16 mouse cellular contexts compared by ENCODE assay signal in genomic region chr2:109961174-109961573, GRCm38 (mm10). TPM values are rescaled to one million over a fixed set of nuclear protein-coding genes. Genes with fewer than 3 reads are reported as not detected.
DNase-seq lines count a peak whose midpoint lies in the region; ATAC-seq lines count a peak whose summit lies in the region.
"Had no signal": no experiment of that assay in that cellular context is flagged by ENCODE, and none has a peak within 500 bp of the region (broad histone marks: within the 10 kb centered on the region; RNA-seq: fewer than 3 reads in every experiment).

No protein-coding gene starts in this region.

- no peak overlapping the region for H3K4me3 ChIP-seq in heart, embryonic 15.5 days
- H3K4me3 ChIP-seq in hindbrain, embryonic 14.5 days (replicated peaks; ENCODE audit: low read length) = no peak overlapping the region
- H3K4me3 ChIP-seq in hindbrain, embryonic 16.5 days (ENCODE audit: low read length) = no peak overlapping the region
- H3K4me3 ChIP-seq in neural tube, embryonic 11.5 days (ENCODE audit: low read depth, low read length) = no peak overlapping the region
- H3K4me3 ChIP-seq in neural tube, embryonic 15.5 days (replicated peaks) = no peak overlapping the region
- H3K4me3 ChIP-seq: forebrain, embryonic 15.5 days; heart, embryonic 10.5 days; intestine, embryonic 15.5 days had no signal

- no peak for ATAC-seq in heart, embryonic 15.5 days (replicated peaks; ENCODE audit: insufficient number of reproducible peaks, insufficient read depth, low FRiP score, low read depth)
- no peak for ATAC-seq in hindbrain, embryonic 14.5 days (ENCODE audit: low FRiP score)
- ATAC-seq in hindbrain, embryonic 16.5 days = no peak
- no peak for ATAC-seq in neural tube, embryonic 11.5 days (ENCODE audit: insufficient read depth, low FRiP score, low TSS enrichment)
- ATAC-seq in neural tube, embryonic 15.5 days (ENCODE audit: low FRiP score) = no peak
- ATAC-seq: intestine, embryonic 15.5 days had no signal

- peaks cover 33% of the 10 kb centered on the region for H3K4me1 ChIP-seq in heart, embryonic 15.5 days (replicated peaks)
- H3K4me1 ChIP-seq in hindbrain, embryonic 14.5 days (replicated peaks; ENCODE audit: control insufficient read depth, insufficient read depth, low read length) = peaks cover 19% of the 10 kb centered on the region
- H3K4me1 ChIP-seq in hindbrain, embryonic 16.5 days (ENCODE audit: control insufficient read depth, insufficient read depth, low read depth, low read length) = peaks cover 4% of the 10 kb centered on the region; the same call in 1 of the 2 replicates
- H3K4me1 ChIP-seq in neural tube, embryonic 11.5 days (ENCODE audit: control insufficient read depth, insufficient read depth, low read length) = peaks cover 15% of the 10 kb centered on the region
- H3K4me1 ChIP-seq in neural tube, embryonic 15.5 days = peaks cover 17% of the 10 kb centered on the region

- H3K36me3 ChIP-seq in heart, embryonic 15.5 days = no peaks in the 10 kb centered on the region
- H3K36me3 ChIP-seq in hindbrain, embryonic 14.5 days (replicated peaks; ENCODE audit: control insufficient read depth, insufficient read depth) = no peaks in the 10 kb centered on the region
- H3K36me3 ChIP-seq in hindbrain, embryonic 16.5 days (ENCODE audit: control insufficient read depth, insufficient read depth, low read length) = no peaks in the 10 kb centered on the region
- no peaks in the 10 kb centered on the region for H3K36me3 ChIP-seq in neural tube, embryonic 11.5 days (ENCODE audit: control insufficient read depth, insufficient read depth, low read length)
- H3K36me3 ChIP-seq in neural tube, embryonic 15.5 days = no peaks in the 10 kb centered on the region
- H3K36me3 ChIP-seq: forebrain, embryonic 15.5 days; heart, embryonic 10.5 days; intestine, embryonic 15.5 days had no signal

- no peak for DNase-seq in heart, adult 8-10 months (ENCODE audit: low spot score)
- DNase-seq in hindbrain, embryonic 14.5 days (ENCODE audit: low spot score) = no peak
- no peak for DNase-seq in neural tube, embryonic 11.5 days (ENCODE audit: low spot score)
- DNase-seq in frontal cortex, postnatal 36 days (ENCODE audit: low spot score in 2 of 2) = no peak
- DNase-seq: adrenal gland, adult 2 months; adrenal gland, postnatal 25 days; cerebellum, postnatal 10 days; gastrocnemius, postnatal 25 days; heart, postnatal 36 days; kidney, adult 18-20 months had no signal

- peak overlapping the region; percentile 4; the same call in 1 of the 2 replicates for H3K27ac ChIP-seq in heart, embryonic 15.5 days
- H3K27ac ChIP-seq in hindbrain, embryonic 14.5 days = peak overlapping the region; percentile 32; the same call in 1 of the 2 replicates
- H3K27ac ChIP-seq in hindbrain, embryonic 16.5 days (ENCODE audit: low read depth, low read length) = no peak overlapping the region
- 0 out of 2 replicates have a peak overlapping the region, but pooled peaks have one; percentile 4 for H3K27ac ChIP-seq in neural tube, embryonic 11.5 days (ENCODE audit: low read depth, low read length)
- no peak overlapping the region for H3K27ac ChIP-seq in neural tube, embryonic 15.5 days (replicated peaks)
- H3K27ac ChIP-seq: forebrain, embryonic 15.5 days; heart, embryonic 10.5 days; intestine, embryonic 15.5 days had no signal

- no peaks in the 10 kb centered on the region for H3K9me3 ChIP-seq in heart, embryonic 15.5 days (replicated peaks)
- no peaks in the 10 kb centered on the region for H3K9me3 ChIP-seq in hindbrain, embryonic 14.5 days (ENCODE audit: control insufficient read depth, low read length)
- no peaks in the 10 kb centered on the region for H3K9me3 ChIP-seq in hindbrain, embryonic 16.5 days (ENCODE audit: control insufficient read depth, low read length)
- no peaks in the 10 kb centered on the region for H3K9me3 ChIP-seq in neural tube, embryonic 11.5 days (ENCODE audit: control insufficient read depth, low read length)
- H3K9me3 ChIP-seq in neural tube, embryonic 15.5 days (replicated peaks) = no peaks in the 10 kb centered on the region
- H3K9me3 ChIP-seq: forebrain, embryonic 15.5 days; heart, embryonic 10.5 days; intestine, embryonic 15.5 days had no signal

- no peaks in the 10 kb centered on the region for H3K27me3 ChIP-seq in heart, embryonic 15.5 days
- H3K27me3 ChIP-seq in hindbrain, embryonic 14.5 days (ENCODE audit: control insufficient read depth, insufficient read depth, low read length) = no peaks in the 10 kb centered on the region
- no peaks in the 10 kb centered on the region for H3K27me3 ChIP-seq in hindbrain, embryonic 16.5 days (replicated peaks; ENCODE audit: control insufficient read depth, insufficient read depth, low read length)
- no peaks in the 10 kb centered on the region for H3K27me3 ChIP-seq in neural tube, embryonic 11.5 days (ENCODE audit: control insufficient read depth, insufficient read depth, low read length)
- no peaks in the 10 kb centered on the region for H3K27me3 ChIP-seq in neural tube, embryonic 15.5 days (replicated peaks)
- H3K27me3 ChIP-seq: intestine, embryonic 15.5 days had no signal

- no peak overlapping the region for H3K4me2 ChIP-seq in heart, embryonic 15.5 days
- no peak overlapping the region for H3K4me2 ChIP-seq in hindbrain, embryonic 14.5 days (replicated peaks)
- no peak overlapping the region for H3K4me2 ChIP-seq in hindbrain, embryonic 16.5 days (ENCODE audit: low read length)
- no peak overlapping the region for H3K4me2 ChIP-seq in neural tube, embryonic 11.5 days (ENCODE audit: low read depth)
- H3K4me2 ChIP-seq in neural tube, embryonic 15.5 days = no peak overlapping the region
- H3K4me2 ChIP-seq: forebrain, embryonic 15.5 days; intestine, embryonic 15.5 days had no signal

- no peak overlapping the region for H3K9ac ChIP-seq in heart, embryonic 15.5 days
- no peak overlapping the region for H3K9ac ChIP-seq in hindbrain, embryonic 14.5 days
- no peak overlapping the region for H3K9ac ChIP-seq in hindbrain, embryonic 16.5 days (ENCODE audit: low read depth, low read length)
- no peak overlapping the region for H3K9ac ChIP-seq in neural tube, embryonic 11.5 days (ENCODE audit: low read length)
- H3K9ac ChIP-seq in neural tube, embryonic 15.5 days (replicated peaks) = no peak overlapping the region
- H3K9ac ChIP-seq: forebrain, embryonic 15.5 days; intestine, embryonic 15.5 days had no signal

- WGBS in heart, embryonic 15.5 days = 62% methylated on average over 4 of the region's 4 CpGs
- WGBS in hindbrain, embryonic 14.5 days = 64% methylated on average over 4 of the region's 4 CpGs
- 68% methylated on average over 4 of the region's 4 CpGs for WGBS in hindbrain, embryonic 16.5 days
- 84% methylated on average over 4 of the region's 4 CpGs for WGBS in neural tube, embryonic 11.5 days
- 57% methylated on average over 4 of the region's 4 CpGs for WGBS in neural tube, embryonic 15.5 days

RNA-seq across cellular contexts. Expression of gene Lgr4, which starts 43.7 kb away (rescaled TPM):
- 10.7 and 11.3 TPM in 2 replicates for polyA plus RNA-seq in heart, embryonic 15.5 days (2015; fragmentation: Nextera tagmentation; extraction: Ambion mirVana)
- 10 to 100 TPM; 21.8 to 23.5 (median 22.8) TPM for total RNA-seq in heart, adult 8-10 months (2022)
- polyA plus RNA-seq in hindbrain, embryonic 14.5 days (2014; fragmentation: Nextera tagmentation; extraction: Ambion mirVana) = 13.1 and 13.6 TPM in 2 replicates
- 7.0 and 7.7 TPM in 2 replicates for polyA plus RNA-seq in hindbrain, embryonic 16.5 days (2015; fragmentation: Nextera tagmentation; extraction: Ambion mirVana)
- polyA plus RNA-seq in neural tube, embryonic 11.5 days (2014; fragmentation: Nextera tagmentation; extraction: Ambion mirVana) = 19.7 and 21.1 TPM in 2 replicates
- polyA plus RNA-seq in neural tube, embryonic 15.5 days (2015; fragmentation: Nextera tagmentation; extraction: Ambion mirVana) = 8.3 and 9.8 TPM in 2 replicates

RNA-seq across cellular contexts. Expression of gene Ccdc34, which starts 56.4 kb away (rescaled TPM):
- polyA plus RNA-seq in heart, embryonic 15.5 days (2015; fragmentation: Nextera tagmentation; extraction: Ambion mirVana) = 24.6 and 29.8 TPM in 2 replicates
- 1 to 10 TPM; 3.9 to 4.8 (median 4.5) TPM for total RNA-seq in heart, adult 8-10 months (2022)
- 27.3 and 29.9 TPM in 2 replicates for polyA plus RNA-seq in hindbrain, embryonic 14.5 days (2014; fragmentation: Nextera tagmentation; extraction: Ambion mirVana)
- polyA plus RNA-seq in hindbrain, embryonic 16.5 days (2015; fragmentation: Nextera tagmentation; extraction: Ambion mirVana) = 26.0 and 27.7 TPM in 2 replicates
- polyA plus RNA-seq in neural tube, embryonic 11.5 days (2014; fragmentation: Nextera tagmentation; extraction: Ambion mirVana) = 52.3 and 53.8 TPM in 2 replicates
- 28.3 and 32.7 TPM in 2 replicates for polyA plus RNA-seq in neural tube, embryonic 15.5 days (2015; fragmentation: Nextera tagmentation; extraction: Ambion mirVana)

Comparison
In these comparisons a context has a peak if more than half of its experiments do, and no peak if none do; other contexts are left out.
1. H3K27ac ChIP-seq: peak in heart, embryonic 15.5 days (single experiment), hindbrain, embryonic 14.5 days (single experiment) and neural tube, embryonic 11.5 days (single experiment); none in hindbrain, embryonic 16.5 days (single experiment) and neural tube, embryonic 15.5 days (single experiment).